Mouse (Mus musculus): ENCODE measurements at regions not wholly inside any gene's neighbourhood (a gene's known extent, or its start where the extent isn't known, plus 50 kb on each side); places are given as distances from the start of the nearest gene placed in this dataset.
"Not testable (repeated sequence)": the region's sequence is repeated elsewhere in the genome, so short reads cannot be mapped to it uniquely, and the experiment has no call there.

- DNase-seq (ENCODE audit: low read depth, low spot score); ATAC-seq; in situ Hi-C loops (cut with MboI; ENCODE audit: low pct_unique_long_range_greater_than_20kb); CTCF ChIA-PET; H3K27me3 ChIP-seq; POLR2A ChIA-PET: not testable (repeated sequence)
These were observed 105.7 kb upstream of the Afdn start for GRCm38 (mm10) chr17:13654606-13655005.

- ChIA-PET CTCF (no interaction called here), POLR2A (no interaction called here)
- in situ Hi-C loops (cut with MboI; ENCODE audit: low pct_unique_long_range_greater_than_20kb), result no loop called here
- H3K27me3 ChIP-seq, result no peaks in the 10 kb centered on the region
- ATAC-seq (no peak), DNase-seq (ENCODE audit: low read depth, low spot score) (no peak)
- TF ChIP-seq CTCF (IDR thresholded peaks at IDR 0.05), result no peak
These were observed 104.3 kb upstream of the Afdn start for GRCm38 (mm10) chr17:13656065-13656464.

- in situ Hi-C loops (cut with MboI; ENCODE audit: low pct_unique_long_range_greater_than_20kb), result no loop called here
- peak; percentile 47 for ATAC-seq
- ChIA-PET POLR2A (no interaction called here), CTCF (no interaction called here)
- no peak for TF ChIP-seq CTCF (IDR thresholded peaks at IDR 0.05)
- no peaks in the 10 kb centered on the region for H3K27me3 ChIP-seq
- DNase-seq (ENCODE audit: low read depth, low spot score), result no peak
These were observed 103.7 kb upstream of the Afdn start for GRCm38 (mm10) chr17:13656485-13657181.

- ATAC-seq, result no peak
- H3K27me3 ChIP-seq, result no peaks in the 10 kb centered on the region
- DNase-seq (ENCODE audit: low read depth, low spot score), result no peak
- ChIA-PET POLR2A (no interaction called here), CTCF (no interaction called here)
- TF ChIP-seq CTCF (IDR thresholded peaks at IDR 0.05), result no peak
- in situ Hi-C loops (cut with MboI; ENCODE audit: low pct_unique_long_range_greater_than_20kb), result no loop called here
These were observed 103.2 kb upstream of the Afdn start for GRCm38 (mm10) chr17:13657182-13657562.

- TF ChIP-seq CTCF (IDR thresholded peaks at IDR 0.05), result no peak
- ATAC-seq (no peak), DNase-seq (ENCODE audit: low read depth, low spot score) (no peak)
- in situ Hi-C loops (cut with MboI; ENCODE audit: low pct_unique_long_range_greater_than_20kb), result no loop called here
- ChIA-PET CTCF (no interaction called here), POLR2A (no interaction called here)
- H3K27me3 ChIP-seq, result no peaks in the 10 kb centered on the region
These were observed 102.6 kb upstream of the Afdn start for GRCm38 (mm10) chr17:13657656-13658292.

- in situ Hi-C loops (cut with MboI; ENCODE audit: low pct_unique_long_range_greater_than_20kb), result no loop called here
- no peak for DNase-seq (ENCODE audit: low read depth, low spot score)
- POLR2A ChIA-PET, result interaction anchor here (0.8 kb wide), 1 partner anchor 9 kb away, joined by 4 read pairs; no protein-coding TSS in a partner anchor
- no peaks in the 10 kb centered on the region for H3K27me3 ChIP-seq
- CTCF ChIA-PET, result no interaction called here
- ATAC-seq, result no peak
- TF ChIP-seq CTCF (IDR thresholded peaks at IDR 0.05), result no peak
These were observed 101.9 kb upstream of the Afdn start for GRCm38 (mm10) chr17:13658321-13658978.

- ChIA-PET POLR2A (interaction anchor here (0.8 kb wide), 1 partner anchor 8 kb away, joined by 4 read pairs; no protein-coding TSS in a partner anchor), CTCF (no interaction called here)
- ATAC-seq (no peak), DNase-seq (ENCODE audit: low read depth, low spot score) (no peak)
- TF ChIP-seq CTCF (IDR thresholded peaks at IDR 0.05), result no peak
- in situ Hi-C loops (cut with MboI; ENCODE audit: low pct_unique_long_range_greater_than_20kb), result no loop called here
- no peaks in the 10 kb centered on the region for H3K27me3 ChIP-seq
These were observed 101.2 kb upstream of the Afdn start for GRCm38 (mm10) chr17:13659103-13659502.

GRCm38 (mm10) chr17:13659943-13660342 is 100.4 kb upstream of the Afdn start:
- in situ Hi-C loops (cut with MboI; ENCODE audit: low pct_unique_long_range_greater_than_20kb), result no loop called here
- TF ChIP-seq CTCF (IDR thresholded peaks at IDR 0.05), result no peak
- ATAC-seq (no peak), DNase-seq (ENCODE audit: low read depth, low spot score) (no peak)
- no peaks in the 10 kb centered on the region for H3K27me3 ChIP-seq
- ChIA-PET POLR2A (interaction anchor here (0.8 kb wide), 1 partner anchor 117 kb away, joined by 3 read pairs; no protein-coding TSS in a partner anchor), CTCF (no interaction called here)

GRCm38 (mm10) chr17:13661023-13661422 is 99.3 kb upstream of the Afdn start:
- TF ChIP-seq CTCF (IDR thresholded peaks at IDR 0.05), result no peak

GRCm38 (mm10) chr17:13662152-13662551 is 98.2 kb upstream of the Afdn start:
- CTCF ChIA-PET, result no interaction called here
- ATAC-seq, result no peak
- POLR2A ChIA-PET, result interaction anchor here (0.6 kb wide), 2 partner anchors 118 to 157 kb away, joined by 3 read pairs; no protein-coding TSS in a partner anchor
- no peaks in the 10 kb centered on the region for H3K27me3 ChIP-seq
- TF ChIP-seq CTCF (IDR thresholded peaks at IDR 0.05), result no peak
- no peak for DNase-seq (ENCODE audit: low read depth, low spot score)
- in situ Hi-C loops (cut with MboI; ENCODE audit: low pct_unique_long_range_greater_than_20kb), result no loop called here

More at GRCm38 (mm10) chr17:13661023-13661422, 99.3 kb upstream of the Afdn start:
- ATAC-seq (no peak), DNase-seq (ENCODE audit: low read depth, low spot score) (no peak)
- in situ Hi-C loops (cut with MboI; ENCODE audit: low pct_unique_long_range_greater_than_20kb), result no loop called here
- ChIA-PET CTCF (no interaction called here), POLR2A (no interaction called here)
- H3K27me3 ChIP-seq, result no peaks in the 10 kb centered on the region

Measured in Patski (cell line).